Mouse (Mus musculus): ENCODE measurements around the gene Srsf7.
A peak's percentile ranks its signal among the peaks of the same experiment; 100 is the strongest.
"Not testable (repeated sequence)": the region's sequence is repeated elsewhere in the genome, so short reads cannot be mapped to it uniquely, and the experiment has no call there.

The Srsf7 gene

DNA sequence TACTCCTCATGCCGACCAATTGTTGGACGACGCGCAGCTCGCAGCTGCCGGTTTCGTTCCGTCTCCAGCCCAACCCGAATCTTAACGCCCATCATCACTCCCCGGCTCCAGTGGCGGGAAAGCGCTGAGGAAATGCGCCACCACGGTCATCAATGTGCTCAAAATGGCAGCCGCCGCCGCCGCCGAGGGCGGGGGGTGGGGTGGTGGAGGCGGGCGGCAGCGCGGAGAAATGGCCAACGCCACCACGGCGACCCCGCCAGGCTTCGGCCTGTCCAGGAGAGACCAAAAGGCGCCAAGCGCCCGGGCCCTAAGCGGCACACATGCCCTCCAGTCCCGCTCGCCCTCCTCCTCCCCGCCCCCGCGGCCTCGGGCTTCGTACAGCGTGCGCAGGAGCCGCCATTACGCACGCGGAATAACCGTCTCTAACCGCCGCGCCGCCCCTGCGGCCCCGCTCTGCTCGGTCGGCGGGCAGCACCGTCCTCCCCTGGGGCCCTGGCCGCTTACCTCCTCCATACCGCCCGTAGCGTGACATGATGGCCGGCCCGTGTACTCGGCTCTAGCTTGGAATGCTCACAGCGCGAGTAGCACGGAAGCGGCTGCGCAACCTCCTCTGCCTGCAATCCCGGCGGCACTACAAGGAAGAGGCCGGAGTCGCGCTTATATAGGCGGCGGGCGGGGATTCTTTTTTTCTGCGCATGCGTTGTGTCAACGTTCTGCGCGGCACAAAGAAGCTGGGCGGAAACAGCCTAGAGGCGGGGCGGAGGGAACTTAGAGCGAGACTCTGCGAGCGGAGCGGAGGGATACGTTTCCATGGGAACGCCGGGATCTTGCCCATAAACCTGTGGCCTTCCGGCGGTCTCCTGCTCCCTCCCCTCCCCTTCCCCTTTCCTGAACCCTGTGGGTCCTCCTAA lies at the start of gene Srsf7, which contains the start of gene Ttc39d:
Gene Srsf7 (minus strand): TSS at position 637 of the 911 bp plus-strand sequence.
Gene Ttc39d (plus strand): TSS at position 790 of the 911 bp plus-strand sequence.
- DNase-seq, result peak; percentile 98

DNA sequence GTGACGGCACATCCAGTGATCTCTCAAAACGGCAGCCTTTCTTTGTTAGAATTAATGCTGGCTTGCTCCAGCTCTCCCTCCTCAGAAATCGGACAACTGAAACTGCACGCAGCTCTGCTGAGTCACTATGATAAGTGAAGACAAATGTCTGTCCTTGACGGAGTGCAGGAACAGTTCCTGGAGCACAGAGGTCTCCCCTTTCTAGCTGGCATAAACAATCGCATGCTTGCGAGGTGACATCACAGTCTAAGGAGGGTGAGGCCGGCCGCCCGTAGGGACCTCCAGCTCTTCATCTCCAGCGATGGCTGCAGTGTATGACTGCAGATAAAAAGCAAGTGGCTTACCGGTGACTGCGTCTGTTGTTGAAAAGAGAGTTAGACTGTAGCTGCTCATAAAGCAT lies 48.1 kb upstream of the Srsf7 start:
- no peak for DNase-seq

DNA sequence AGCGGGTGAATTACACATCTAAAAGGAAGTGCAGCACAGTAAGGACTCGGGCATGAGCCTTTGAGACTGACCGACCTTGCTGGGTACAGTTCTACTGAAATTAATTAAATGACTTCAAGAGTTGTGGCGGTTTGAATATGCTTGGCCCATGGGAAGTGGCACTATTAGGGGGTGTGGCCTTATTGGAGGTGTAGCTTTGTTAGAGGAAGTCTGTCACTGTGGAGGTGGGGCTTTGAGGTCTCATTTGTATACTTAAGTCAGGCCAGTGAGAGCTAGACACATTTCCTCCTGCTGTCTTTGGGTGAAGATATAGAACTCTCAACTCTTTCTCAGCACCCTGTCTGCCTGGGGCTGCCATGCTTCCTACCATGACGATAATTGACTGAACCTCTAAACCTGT lies 47.3 kb upstream of the Srsf7 start:
- DNase-seq, result no peak

- DNase-seq, result no peak
Measured at GRCm38 (mm10) chr17:80252757-80253525, 45.8 kb upstream of the Srsf7 start.

DNA sequence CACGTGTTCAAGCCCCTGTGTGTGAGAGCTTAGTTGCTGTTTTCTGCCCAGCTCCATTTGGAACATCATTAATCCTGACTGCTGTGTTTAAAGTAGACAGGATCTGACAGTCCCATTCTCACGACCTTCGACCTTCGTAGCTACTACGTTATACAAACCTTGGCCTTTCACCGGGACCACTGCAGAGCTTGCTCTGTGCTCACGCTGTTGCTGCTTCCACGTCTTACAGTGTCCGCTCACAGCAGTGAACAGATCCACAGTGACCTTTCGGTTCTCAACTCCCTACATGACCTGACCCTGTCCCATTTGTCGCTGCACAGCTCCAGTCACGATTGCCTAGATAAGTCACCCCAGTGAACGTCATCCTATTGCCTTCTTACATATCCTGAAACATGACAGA lies 36.0 kb upstream of the Srsf7 start:
- no peak for DNase-seq

- DNase-seq, result no peak
Measured at GRCm38 (mm10) chr17:80241594-80241993, 34.5 kb upstream of the Srsf7 start.

GRCm38 (mm10) chr17:80237475-80237874 lies 30.4 kb upstream of the Srsf7 start:
- DNase-seq, result no peak

GRCm38 (mm10) chr17:80236805-80237204 lies 29.7 kb upstream of the Srsf7 start:
- DNase-seq, result no peak

DNA sequence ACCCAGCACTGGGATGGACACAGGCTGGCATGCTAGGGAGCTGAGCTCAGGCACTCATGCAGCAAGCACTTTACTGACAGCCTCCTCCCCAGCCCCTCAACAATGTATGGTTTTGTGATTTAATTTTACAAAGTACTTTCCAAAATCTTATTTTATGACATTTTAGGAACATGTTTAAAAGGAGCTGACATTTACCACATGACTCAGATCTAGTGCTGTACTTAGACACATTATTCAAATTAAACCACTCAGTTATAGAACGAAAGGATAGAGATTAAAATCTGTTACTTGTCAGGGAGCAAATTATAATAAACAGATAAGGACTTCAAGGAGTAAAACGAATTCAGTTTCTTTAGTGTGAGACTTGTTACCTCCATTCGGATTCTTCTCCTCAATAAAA lies 28.4 kb upstream of the Srsf7 start:
- DNase-seq, result no peak

DNA sequence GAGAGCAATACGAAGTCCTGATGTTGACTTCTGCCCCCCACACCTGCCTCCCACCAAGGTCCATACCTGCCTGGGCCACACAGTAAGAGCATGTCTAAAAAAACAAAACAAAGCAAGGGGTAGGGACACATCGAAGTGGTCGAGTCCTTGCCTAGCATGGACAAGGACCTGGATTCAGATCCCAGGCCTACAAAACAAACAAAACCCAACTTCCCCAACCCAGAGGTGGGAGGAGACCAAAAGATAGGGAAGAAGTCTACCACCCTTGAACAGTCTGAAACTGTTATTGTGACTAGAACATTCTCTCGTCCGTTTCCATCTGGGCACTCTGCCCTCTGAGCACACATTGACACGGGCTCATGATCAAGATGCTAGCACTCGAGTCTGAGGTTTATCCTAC lies 27.3 kb upstream of the Srsf7 start:
- DNase-seq, result no peak

GRCm38 (mm10) chr17:80233844-80234243 lies 26.7 kb upstream of the Srsf7 start:
- no peak for DNase-seq

DNA sequence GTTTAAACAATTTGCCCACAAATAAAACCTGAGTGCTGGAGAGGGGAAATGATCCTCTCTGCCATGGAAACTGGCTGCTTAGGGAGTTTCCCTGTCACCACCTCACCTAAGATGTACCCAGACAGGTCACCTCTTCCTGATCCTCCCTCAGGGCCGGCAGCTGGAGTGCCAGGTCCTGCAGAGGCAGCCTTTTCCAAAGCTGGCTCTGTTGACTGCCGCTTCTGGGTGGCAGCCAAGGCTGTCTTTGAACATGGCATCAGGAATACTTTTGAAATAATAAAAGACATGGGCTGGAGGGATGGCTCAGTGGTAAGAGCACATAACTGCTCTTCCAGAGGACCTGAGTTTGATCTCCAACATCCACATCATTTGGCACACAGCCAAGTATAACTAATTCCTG lies 22.3 kb upstream of the Srsf7 start:
- no peak for DNase-seq

DNA sequence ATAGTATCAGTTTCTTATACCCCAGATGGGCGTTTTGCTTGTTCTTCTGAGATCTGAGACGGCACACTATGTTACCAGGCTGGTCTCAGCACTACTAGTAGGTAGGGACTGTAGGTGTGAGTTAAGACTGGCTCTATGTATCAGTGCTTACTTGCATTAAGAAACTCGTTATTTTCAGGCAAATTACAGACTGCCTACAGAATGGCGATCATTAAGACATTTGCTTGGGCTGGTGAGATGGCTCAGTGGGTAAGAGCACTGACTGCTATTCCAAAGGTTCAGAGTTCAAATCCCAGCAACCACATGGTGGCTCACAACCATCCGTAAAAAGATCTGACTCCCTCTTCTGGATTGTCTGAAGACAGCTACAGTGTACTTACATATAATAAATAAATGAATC lies 18.0 kb upstream of the Srsf7 start:
- not testable (repeated sequence) for DNase-seq

GRCm38 (mm10) chr17:80224326-80225116 lies 17.4 kb upstream of the Srsf7 start, which contains the start of gene Gemin6:
Gene Gemin6 (plus strand): TSS chr17:80224441.
- peak; percentile 84 for DNase-seq

DNA sequence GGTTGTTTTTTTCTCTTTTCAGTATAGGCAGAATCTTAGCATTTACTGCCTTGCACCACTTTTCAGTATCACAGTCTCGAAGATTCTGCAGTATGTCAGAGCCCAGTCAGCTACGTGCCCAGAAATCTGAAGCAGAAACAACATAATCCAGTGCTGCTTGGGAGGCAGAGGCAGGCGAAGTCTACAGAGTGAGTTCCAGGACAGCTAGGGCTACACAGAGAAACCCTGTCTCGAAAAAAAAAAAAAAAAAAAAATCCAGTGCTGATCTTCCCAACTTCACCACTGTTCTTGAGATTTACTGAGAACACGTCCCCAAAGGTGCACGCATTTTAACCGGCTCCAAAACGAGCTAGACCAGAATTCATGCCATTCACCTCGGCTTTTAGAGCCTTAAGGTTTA lies 16.7 kb upstream of the Srsf7 start:
- no peak for DNase-seq

DNA sequence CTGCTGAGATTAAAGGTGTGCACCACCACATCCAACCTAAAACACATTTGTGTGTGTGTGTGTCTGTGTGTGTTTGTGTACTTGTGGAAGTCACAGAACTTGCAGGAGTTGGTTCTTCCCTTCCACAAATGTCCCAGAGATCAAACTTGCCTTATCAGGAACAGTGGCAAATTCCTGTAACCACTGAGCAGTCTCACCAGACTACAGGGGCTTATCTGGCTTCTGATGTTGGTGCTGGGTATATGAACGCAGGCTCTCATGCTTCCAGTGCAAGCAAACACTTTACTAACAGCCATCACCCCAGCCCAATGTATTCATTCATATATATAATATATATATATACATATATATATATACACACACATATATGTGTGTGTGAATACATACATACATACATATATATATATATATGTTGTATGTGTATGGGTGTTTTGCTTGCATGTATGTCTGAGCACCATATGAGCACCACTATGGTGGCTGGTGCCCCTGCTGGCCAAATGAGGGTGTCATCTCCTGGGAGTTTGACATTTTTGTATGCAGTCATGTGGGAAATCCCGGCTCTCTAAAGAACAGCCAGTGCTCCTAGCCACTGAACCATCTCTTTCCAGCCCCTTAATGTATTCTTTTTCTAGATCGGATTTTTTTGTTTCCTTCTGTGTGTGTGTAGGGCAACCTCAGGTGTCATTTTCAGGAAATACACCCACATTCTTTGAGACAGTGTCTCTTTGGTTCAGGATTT lies 15.0 kb upstream of the Srsf7 start:
- DNase-seq, result no peak

GRCm38 (mm10) chr17:80221202-80221601 lies 14.1 kb upstream of the Srsf7 start:
- DNase-seq, result no peak

DNA sequence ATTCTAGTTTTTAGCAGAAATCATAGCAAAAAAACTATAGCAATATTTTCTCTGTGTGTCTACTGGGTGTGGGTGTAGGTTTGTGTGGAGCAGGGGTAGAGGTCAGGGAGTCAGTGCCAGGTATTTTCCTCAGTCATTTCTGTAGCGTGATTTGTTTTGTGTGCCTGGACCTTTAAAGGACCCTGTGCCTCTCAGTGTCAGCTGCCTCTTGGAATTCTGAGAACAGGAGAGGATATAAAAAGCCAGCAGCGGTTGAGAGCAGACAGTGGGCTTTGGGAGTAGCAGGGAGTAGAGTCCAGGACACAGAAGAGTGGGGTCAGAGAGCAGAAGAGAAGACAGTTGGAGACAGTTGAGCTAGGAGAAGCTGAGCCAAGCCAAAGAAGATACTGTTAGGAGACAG lies 13.0 kb upstream of the Srsf7 start:
- DNase-seq, result no peak

- DNase-seq, result not testable (repeated sequence)
Measured at GRCm38 (mm10) chr17:80213998-80214397, 6.9 kb upstream of the Srsf7 start.

DNA sequence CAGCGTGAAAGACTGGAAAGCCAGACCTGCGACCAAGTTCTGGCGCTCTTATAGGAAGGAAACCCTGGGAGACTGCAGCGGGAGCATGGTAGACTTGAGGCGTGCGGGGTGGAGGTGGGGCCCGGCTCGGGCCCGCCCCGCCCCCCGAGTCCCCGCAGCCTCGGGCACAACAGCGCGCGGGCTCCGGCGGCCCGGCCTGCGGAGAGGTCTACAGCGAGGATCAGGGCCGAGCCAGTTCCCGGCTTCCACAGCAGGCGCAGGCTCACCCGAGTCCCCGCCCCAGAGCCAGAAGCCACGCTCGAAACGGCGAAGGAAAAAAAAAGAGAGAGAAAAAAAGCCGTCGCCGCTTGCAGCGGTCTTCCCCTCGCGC lies 821 bp downstream of the Srsf7 start:
- DNase-seq, result peak; percentile 70

GRCm38 (mm10) chr17:80205657-80206056 lies 1.4 kb downstream of the Srsf7 start:
- no peak for DNase-seq

DNA sequence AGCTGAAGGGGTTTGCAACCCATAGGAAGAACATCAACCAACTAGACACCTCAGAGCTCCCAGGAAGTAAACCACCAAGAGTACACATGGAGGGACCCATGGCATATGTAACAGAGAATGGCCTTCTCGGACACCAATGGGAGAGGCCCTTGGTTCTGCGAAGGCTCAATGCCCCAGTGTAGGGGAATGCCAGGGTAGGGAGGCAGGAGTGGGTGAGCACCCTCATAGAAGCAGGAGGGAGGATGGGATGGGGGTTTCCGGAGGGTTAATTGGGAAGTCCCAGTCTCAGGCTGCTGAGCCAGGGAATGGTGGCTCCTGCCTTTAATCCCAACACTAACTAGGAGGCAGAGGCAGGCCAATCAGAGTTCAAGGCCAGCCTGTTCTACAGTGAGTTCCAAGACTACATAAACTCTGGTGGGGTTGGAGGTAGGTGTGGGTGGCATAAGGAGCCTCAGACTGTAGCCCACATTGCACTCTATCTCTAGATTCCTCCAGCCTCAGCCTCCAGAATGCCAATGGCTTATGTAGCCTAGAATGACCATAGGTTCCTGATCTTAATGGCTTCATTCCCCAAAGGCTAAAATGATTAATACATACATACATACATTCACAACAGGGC lies 7.8 kb downstream of the Srsf7 start:
- no peak for DNase-seq

Data from cerebellum, adult 11-12 months (tissue).